Mouse (Mus musculus): ENCODE measurements around the gene Ankrd17. TPM values are rescaled to one million over a fixed set of nuclear protein-coding genes. Genes with fewer than 3 reads are reported as not detected.
A peak's percentile ranks its signal among the peaks of the same experiment; 100 is the strongest.

Gene Ankrd17
- polyA plus RNA-seq, 1 experiment from 2014 or later = 37.9 TPM

DNA sequence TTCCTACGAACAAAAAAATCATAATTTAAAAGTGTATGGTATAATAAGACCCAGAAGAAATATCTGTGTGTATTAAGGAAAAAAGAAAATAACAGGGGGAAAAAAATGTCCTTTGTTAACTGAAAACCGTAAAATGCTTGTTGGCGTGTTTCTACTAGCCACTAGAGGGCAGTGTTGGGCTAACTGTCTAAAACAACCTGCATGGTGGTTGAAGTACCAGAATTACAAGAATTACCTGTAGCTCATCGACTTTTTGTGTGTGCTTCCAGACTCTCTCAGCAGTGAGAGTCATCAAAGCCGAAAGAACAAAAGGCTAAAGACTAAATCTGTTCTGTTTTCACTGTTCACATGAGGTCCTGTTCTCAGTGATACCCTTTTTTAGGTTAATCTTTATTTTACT is 163.2 kb downstream of the Ankrd17 start:
- H3K4me3 ChIP-seq (replicated peaks; ENCODE audit: low read length) = no peak overlapping the region
- H3K9ac ChIP-seq = no peak overlapping the region
- no peaks in the 10 kb centered on the region for H3K36me3 ChIP-seq (replicated peaks; ENCODE audit: control insufficient read depth, insufficient read depth)
- H3K9me3 ChIP-seq (ENCODE audit: control insufficient read depth, low read length) = no peaks in the 10 kb centered on the region
- no peak overlapping the region for H3K27ac ChIP-seq
- WGBS = 26% methylated on average over 5 of the region's 5 CpGs
- no peaks in the 10 kb centered on the region for H3K4me1 ChIP-seq (replicated peaks; ENCODE audit: control insufficient read depth, insufficient read depth, low read length)
- no peaks in the 10 kb centered on the region for H3K27me3 ChIP-seq (ENCODE audit: control insufficient read depth, insufficient read depth, low read length)
- ATAC-seq (ENCODE audit: low FRiP score) (no peak), DNase-seq (ENCODE audit: low spot score) (peak; percentile 85)
- H3K4me2 ChIP-seq (replicated peaks) = no peak overlapping the region

DNA sequence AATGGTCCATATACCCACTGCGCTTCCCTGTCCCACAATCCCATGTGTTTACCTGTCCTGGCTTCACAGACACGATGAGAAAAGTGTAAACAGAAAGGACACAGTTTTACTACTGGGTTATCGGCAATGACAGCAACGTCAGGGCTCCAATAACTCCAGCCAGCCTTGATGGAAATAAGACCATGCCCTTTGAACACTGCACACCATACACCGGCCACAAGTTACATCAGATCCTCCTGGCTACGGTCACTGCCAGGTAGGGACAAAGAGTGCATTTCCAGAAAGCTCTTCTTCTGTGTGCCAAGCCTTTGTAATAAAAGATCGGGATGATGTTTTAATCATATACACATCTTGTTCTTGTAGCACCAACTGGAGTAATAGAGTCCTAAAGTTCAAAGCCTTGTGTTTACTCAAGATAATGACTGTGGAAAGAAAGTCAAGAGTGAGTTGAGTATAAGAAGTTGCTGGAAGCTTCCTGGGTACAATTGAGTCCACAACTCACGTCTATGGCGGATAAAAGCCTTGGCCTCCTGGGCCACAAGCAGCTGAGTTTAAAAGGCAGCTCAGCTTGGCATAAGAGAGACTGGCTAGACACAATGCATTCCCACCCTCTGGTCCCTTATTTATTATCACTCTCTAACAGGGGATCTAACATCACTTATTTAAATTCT is 163.8 kb downstream of the Ankrd17 start:
- ATAC-seq (ENCODE audit: low FRiP score) (no peak), DNase-seq (ENCODE audit: low spot score) (no peak)
- H3K27me3 ChIP-seq (ENCODE audit: control insufficient read depth, insufficient read depth, low read length) = no peaks in the 10 kb centered on the region
- H3K27ac ChIP-seq = no peak overlapping the region
- H3K9me3 ChIP-seq (ENCODE audit: control insufficient read depth, low read length) = no peaks in the 10 kb centered on the region
- WGBS = 83% methylated on average over 9 of the region's 9 CpGs
- no peak overlapping the region for H3K9ac ChIP-seq
- no peak overlapping the region for H3K4me2 ChIP-seq (replicated peaks)
- H3K36me3 ChIP-seq (replicated peaks; ENCODE audit: control insufficient read depth, insufficient read depth) = no peaks in the 10 kb centered on the region
- no peak overlapping the region for H3K4me3 ChIP-seq (replicated peaks; ENCODE audit: low read length)
- H3K4me1 ChIP-seq (replicated peaks; ENCODE audit: control insufficient read depth, insufficient read depth, low read length) = no peaks in the 10 kb centered on the region

DNA sequence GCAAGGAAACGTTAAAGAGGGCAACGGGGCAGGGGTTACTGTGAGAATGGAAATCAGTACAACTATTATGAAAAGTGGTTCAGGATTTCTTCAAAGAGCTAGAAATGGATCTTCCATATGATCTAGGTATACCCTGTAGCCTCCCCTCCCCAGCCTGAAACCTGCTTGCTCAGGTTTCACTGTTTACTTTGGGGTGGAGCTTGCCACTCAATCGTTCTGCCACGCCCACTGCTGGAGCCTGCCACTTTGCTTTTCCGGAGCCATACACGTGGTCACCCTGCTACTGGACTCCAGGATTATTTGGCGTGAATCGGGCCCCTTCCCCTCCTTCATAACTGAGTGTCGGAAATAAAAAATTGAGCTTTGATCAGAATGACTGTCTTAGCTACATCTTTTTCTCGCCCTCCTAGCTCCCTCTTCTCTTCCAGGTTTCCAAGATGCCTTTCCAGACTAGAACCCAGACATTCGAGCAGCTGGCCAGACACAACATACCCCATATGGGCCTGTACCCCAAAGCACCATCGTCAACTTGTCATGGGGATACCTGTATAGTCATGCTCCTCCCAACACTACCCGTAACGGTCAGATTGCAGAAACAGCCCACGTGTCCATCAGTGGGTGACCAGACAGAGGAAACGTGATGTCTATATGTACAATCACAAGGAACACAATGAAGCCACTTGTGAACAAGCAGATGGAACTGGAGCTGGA is 166.3 kb downstream of the Ankrd17 start:
- Histone ChIP-seq H3K36me3 (replicated peaks; ENCODE audit: control insufficient read depth, insufficient read depth) (no peaks in the 10 kb centered on the region), H3K9ac (no peak overlapping the region), H3K27me3 (ENCODE audit: control insufficient read depth, insufficient read depth, low read length) (no peaks in the 10 kb centered on the region), H3K9me3 (ENCODE audit: control insufficient read depth, low read length) (no peaks in the 10 kb centered on the region), H3K27ac (no peak overlapping the region), H3K4me3 (replicated peaks; ENCODE audit: low read length) (no peak overlapping the region), H3K4me2 (replicated peaks) (no peak overlapping the region), H3K4me1 (replicated peaks; ENCODE audit: control insufficient read depth, insufficient read depth, low read length) (no peaks in the 10 kb centered on the region)
- no peak for ATAC-seq (ENCODE audit: low FRiP score)
- WGBS = 67% methylated on average over 16 of the region's 16 CpGs
- DNase-seq (ENCODE audit: low spot score) = no peak

DNA sequence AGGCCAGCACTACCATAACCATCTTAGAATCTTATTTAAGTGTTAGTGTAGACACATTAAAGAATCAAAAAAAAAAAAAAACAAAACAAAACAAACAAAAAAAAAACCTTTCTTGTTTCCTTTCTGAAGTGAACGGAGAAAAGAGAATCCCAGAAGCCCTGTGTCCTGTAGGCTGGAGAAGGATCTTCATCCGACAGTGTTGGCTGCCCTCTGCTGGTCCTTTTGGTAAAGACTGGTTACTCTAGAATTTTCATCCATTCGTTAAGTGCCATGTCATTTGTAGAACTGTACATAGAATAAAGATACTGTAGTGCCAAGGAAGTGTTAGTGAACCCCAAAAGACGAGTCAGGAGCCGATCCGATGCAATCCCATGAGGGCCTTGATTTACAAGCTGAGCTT is 171.5 kb downstream of the Ankrd17 start:
- DNase-seq (ENCODE audit: low spot score) (peak; percentile 92), ATAC-seq (ENCODE audit: low FRiP score) (peak; percentile 84)
- Histone ChIP-seq H3K4me3 (replicated peaks; ENCODE audit: low read length) (no peak overlapping the region), H3K36me3 (replicated peaks; ENCODE audit: control insufficient read depth, insufficient read depth) (no peaks in the 10 kb centered on the region), H3K4me1 (replicated peaks; ENCODE audit: control insufficient read depth, insufficient read depth, low read length) (no peaks in the 10 kb centered on the region), H3K27ac (no peak overlapping the region), H3K9ac (no peak overlapping the region), H3K4me2 (replicated peaks) (no peak overlapping the region), H3K27me3 (ENCODE audit: control insufficient read depth, insufficient read depth, low read length) (no peaks in the 10 kb centered on the region), H3K9me3 (ENCODE audit: control insufficient read depth, low read length) (no peaks in the 10 kb centered on the region)
- 28% methylated on average over 6 of the region's 6 CpGs for WGBS

DNA sequence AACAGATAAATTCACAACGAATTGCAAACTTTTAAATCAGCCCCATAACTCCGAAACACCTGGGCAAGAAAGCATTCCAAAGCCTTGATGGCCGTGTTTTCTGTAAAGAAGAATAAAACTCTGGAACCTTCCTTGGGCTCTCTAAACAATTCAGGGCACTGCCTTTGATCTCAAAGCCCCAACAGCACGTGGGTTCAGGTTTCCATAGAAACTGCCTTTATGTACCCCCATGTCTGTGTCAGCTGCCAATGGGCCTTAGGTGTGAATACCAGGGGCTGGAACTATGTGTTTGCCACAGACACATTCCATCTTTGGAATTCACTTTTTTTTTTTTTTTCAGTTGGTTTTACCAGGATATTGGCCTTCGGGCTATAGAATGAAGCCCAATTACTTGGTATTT is 183.6 kb downstream of the Ankrd17 start:
- WGBS = 63% methylated on average over 5 of the region's 5 CpGs
- no peak for ATAC-seq (ENCODE audit: low FRiP score)

DNA sequence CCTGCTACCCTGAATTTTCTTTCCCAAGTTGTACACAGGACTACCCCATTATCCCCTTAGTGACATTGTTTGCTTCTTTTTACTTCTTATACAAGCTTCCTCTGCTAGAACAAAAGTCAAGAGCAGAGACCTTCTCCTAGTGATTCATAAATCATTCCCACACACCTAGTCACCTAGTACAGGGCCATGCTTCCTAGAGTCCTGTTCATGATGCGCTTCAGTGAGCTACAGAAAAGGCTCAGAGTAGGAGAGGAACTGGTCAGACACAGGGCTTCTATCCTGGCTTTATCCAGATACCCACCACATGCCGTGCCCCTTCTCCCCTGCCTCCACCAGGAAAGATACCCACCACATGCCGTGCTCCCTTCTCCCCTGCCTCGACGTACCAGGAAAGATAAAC is 187.3 kb downstream of the Ankrd17 start:
- DNase-seq (ENCODE audit: low spot score) (no peak), ATAC-seq (ENCODE audit: low FRiP score) (no peak)
- no peaks in the 10 kb centered on the region for H3K9me3 ChIP-seq (ENCODE audit: control insufficient read depth, low read length)
- 81% methylated on average over 5 of the region's 5 CpGs for WGBS
- H3K27ac ChIP-seq = no peak overlapping the region
- H3K4me1 ChIP-seq (replicated peaks; ENCODE audit: control insufficient read depth, insufficient read depth, low read length) = no peaks in the 10 kb centered on the region
- no peak overlapping the region for H3K9ac ChIP-seq
- no peaks in the 10 kb centered on the region for H3K36me3 ChIP-seq (replicated peaks; ENCODE audit: control insufficient read depth, insufficient read depth)
- no peaks in the 10 kb centered on the region for H3K27me3 ChIP-seq (ENCODE audit: control insufficient read depth, insufficient read depth, low read length)
- H3K4me3 ChIP-seq (replicated peaks; ENCODE audit: low read length) = no peak overlapping the region
- no peak overlapping the region for H3K4me2 ChIP-seq (replicated peaks)

More for the DNA sequence above, 183.6 kb downstream of the Ankrd17 start:
- Histone ChIP-seq H3K4me2 (replicated peaks) (no peak overlapping the region), H3K9ac (no peak overlapping the region), H3K9me3 (ENCODE audit: control insufficient read depth, low read length) (no peaks in the 10 kb centered on the region), H3K4me3 (replicated peaks; ENCODE audit: low read length) (no peak overlapping the region), H3K4me1 (replicated peaks; ENCODE audit: control insufficient read depth, insufficient read depth, low read length) (no peaks in the 10 kb centered on the region), H3K27ac (no peak overlapping the region), H3K27me3 (ENCODE audit: control insufficient read depth, insufficient read depth, low read length) (no peaks in the 10 kb centered on the region), H3K36me3 (replicated peaks; ENCODE audit: control insufficient read depth, insufficient read depth) (no peaks in the 10 kb centered on the region)
- DNase-seq (ENCODE audit: low spot score) = no peak

DNA sequence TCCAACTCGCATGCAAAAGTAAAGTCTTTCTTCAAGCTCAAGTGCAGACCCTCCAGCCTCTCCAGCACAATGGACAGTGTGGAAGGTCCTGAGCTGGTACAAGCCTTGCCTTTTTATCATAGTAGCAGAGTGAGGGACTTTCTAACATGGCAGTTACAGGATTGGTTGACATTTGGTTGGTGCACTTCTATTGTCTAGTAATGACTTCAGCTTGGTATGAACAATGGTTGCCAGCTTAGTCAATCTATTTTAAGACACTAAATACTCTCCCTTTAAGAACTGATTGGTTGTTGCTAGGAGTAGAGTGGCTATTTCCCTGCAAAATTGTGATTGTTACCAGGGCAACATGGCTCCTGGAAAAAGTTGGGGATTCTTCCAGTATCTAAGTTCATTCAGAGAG is 188.3 kb downstream of the Ankrd17 start:
- H3K36me3 ChIP-seq (replicated peaks; ENCODE audit: control insufficient read depth, insufficient read depth) = no peaks in the 10 kb centered on the region
- WGBS = 93% methylated on average over 1 of the region's 1 CpGs
- H3K4me1 ChIP-seq (replicated peaks; ENCODE audit: control insufficient read depth, insufficient read depth, low read length) = no peaks in the 10 kb centered on the region
- no peak overlapping the region for H3K27ac ChIP-seq
- H3K27me3 ChIP-seq (ENCODE audit: control insufficient read depth, insufficient read depth, low read length) = no peaks in the 10 kb centered on the region
- no peak overlapping the region for H3K9ac ChIP-seq
- H3K4me3 ChIP-seq (replicated peaks; ENCODE audit: low read length) = no peak overlapping the region
- ATAC-seq (ENCODE audit: low FRiP score) (no peak; the same call in 1 of the 2 replicates), DNase-seq (ENCODE audit: low spot score) (no peak)
- no peak overlapping the region for H3K4me2 ChIP-seq (replicated peaks)
- no peaks in the 10 kb centered on the region for H3K9me3 ChIP-seq (ENCODE audit: control insufficient read depth, low read length)

Other genes starting within 250 kb of the Ankrd17 start
- 35.0 and 39.6 TPM in 2 replicates for gene Cox18, start 142.6 kb downstream of the Ankrd17 start, polyA plus RNA-seq (2014; fragmentation: Nextera tagmentation; extraction: Ambion mirVana)
- 3.9 and 4.9 TPM in 2 replicates for gene Gm9958, start 627 bp upstream of the Ankrd17 start, polyA plus RNA-seq (2014; fragmentation: Nextera tagmentation; extraction: Ambion mirVana)
- gene Alb, start 94.3 kb upstream of the Ankrd17 start, polyA plus RNA-seq (2014; fragmentation: Nextera tagmentation; extraction: Ambion mirVana) = not detected in 2 replicates
- 0.09 and 0.33 TPM in 2 replicates for gene Afp, start 124.2 kb upstream of the Ankrd17 start, polyA plus RNA-seq (2014; fragmentation: Nextera tagmentation; extraction: Ambion mirVana)
- gene Afm, start 152.4 kb upstream of the Ankrd17 start, polyA plus RNA-seq (2014; fragmentation: Nextera tagmentation; extraction: Ambion mirVana) = not detected in 2 replicates
- 0.08 TPM in 1 of 2 replicates, not detected in the other for gene 5830473C10Rik, start 194.5 kb upstream of the Ankrd17 start, polyA plus RNA-seq (2014; fragmentation: Nextera tagmentation; extraction: Ambion mirVana)